Mouse (Mus musculus) spleen, postnatal 4 days (tissue): ENCODE data around the gene Tmem109.

Source experiments
- DNase-seq, 2 experiments: peaks; one replicate each; pipeline ENCODE4 v3.0.0; 2022; ENCODE audit warnings: low spot score in 2 of 2

Gene Tmem109

GRCm38 (mm10) chr19:10881426-10882154 is at the start of gene Tmem109:
Tmem109 (minus strand) TSS chr19:10882001.
- DNase-seq, result peak; percentile 88 to 95

GRCm38 (mm10) chr19:10930641-10931040 is 48.8 kb upstream of the Tmem109 start:
- no peak for DNase-seq

GRCm38 (mm10) chr19:10926666-10927065 is 44.9 kb upstream of the Tmem109 start:
- no peak for DNase-seq

DNA sequence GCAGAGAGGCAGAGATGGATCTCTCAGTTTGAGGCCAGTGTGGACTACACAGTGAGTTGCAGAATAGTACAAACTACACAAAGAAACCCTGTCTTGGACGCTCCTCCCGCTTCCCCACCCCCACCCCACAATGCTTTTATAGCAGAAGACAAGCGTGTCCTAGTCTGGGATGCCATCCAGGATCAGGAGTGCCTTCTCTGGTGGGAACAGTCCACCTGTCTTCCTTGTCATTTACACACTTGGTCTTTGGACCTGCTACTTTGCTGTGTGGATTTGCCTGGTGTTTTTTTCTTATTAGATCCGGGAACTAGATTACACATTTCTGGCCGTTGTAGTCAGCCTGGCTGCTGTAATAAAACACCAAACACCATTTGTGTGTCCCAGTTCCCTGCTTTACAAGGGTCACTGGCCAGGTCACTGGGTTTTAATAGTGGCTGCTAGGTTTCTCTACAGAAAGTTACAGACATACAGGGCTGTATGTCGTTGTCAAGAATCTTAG is 44.4 kb upstream of the Tmem109 start:
- DNase-seq, result no peak

DNA sequence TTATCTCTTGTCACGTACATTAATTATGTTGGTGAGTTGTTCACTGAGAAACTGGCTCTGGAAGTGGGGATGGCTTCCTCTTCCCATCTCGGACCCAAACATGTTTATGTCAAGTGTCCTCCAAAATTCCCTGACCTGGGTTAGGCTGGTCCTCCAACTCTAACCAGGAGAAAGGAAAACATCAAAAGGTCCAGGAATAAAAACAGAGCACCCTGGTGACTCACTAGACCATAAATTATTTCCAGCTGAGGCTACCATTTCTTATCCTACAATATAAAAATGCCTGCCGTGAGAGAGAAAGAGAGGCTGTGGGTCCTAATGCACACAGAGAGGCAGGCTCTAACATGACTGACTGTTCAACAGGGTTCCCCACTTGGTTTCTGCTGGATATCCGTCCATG is 42.4 kb upstream of the Tmem109 start:
- DNase-seq, result no peak

- no peak for DNase-seq
Observed at GRCm38 (mm10) chr19:10921058-10921457, 39.3 kb upstream of the Tmem109 start.

- DNase-seq, result no peak
Observed at GRCm38 (mm10) chr19:10920532-10920931, 38.7 kb upstream of the Tmem109 start, which contains the start of gene Zp1. Zp1 (minus strand) TSS chr19:10920632.

GRCm38 (mm10) chr19:10918321-10918991 is 36.7 kb upstream of the Tmem109 start:
- no peak for DNase-seq

- no peak for DNase-seq
Observed at GRCm38 (mm10) chr19:10916506-10916905, 34.7 kb upstream of the Tmem109 start.

DNA sequence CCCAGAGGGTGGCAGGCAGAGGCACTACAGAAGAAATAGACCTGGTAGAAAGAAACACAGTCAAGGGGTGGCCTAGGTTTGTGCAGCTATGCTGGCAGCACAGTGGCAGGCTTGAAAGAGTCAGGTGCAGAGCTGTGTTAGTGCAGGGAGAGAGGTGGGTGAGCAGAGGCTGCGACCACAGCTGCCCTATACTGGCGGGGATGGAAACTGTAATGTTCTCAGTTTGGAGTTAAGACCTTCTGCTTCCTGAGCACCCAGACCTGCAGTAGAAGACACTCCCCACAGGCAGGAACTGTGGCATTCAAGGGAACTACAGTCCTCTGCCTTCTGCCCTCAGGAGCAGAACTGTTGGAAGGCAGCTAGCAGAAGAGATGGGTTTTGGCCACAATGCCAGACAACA is 33.1 kb upstream of the Tmem109 start:
- no peak for DNase-seq

- no peak for DNase-seq
Observed at GRCm38 (mm10) chr19:10914291-10914690, 32.5 kb upstream of the Tmem109 start.

- DNase-seq, result no peak
Observed at GRCm38 (mm10) chr19:10909087-10909721, 27.4 kb upstream of the Tmem109 start.

GRCm38 (mm10) chr19:10907891-10908290 is 26.1 kb upstream of the Tmem109 start:
- DNase-seq, result peak; percentile 58 to 80

GRCm38 (mm10) chr19:10905728-10906000 is 23.9 kb upstream of the Tmem109 start:
- DNase-seq, result no peak

DNA sequence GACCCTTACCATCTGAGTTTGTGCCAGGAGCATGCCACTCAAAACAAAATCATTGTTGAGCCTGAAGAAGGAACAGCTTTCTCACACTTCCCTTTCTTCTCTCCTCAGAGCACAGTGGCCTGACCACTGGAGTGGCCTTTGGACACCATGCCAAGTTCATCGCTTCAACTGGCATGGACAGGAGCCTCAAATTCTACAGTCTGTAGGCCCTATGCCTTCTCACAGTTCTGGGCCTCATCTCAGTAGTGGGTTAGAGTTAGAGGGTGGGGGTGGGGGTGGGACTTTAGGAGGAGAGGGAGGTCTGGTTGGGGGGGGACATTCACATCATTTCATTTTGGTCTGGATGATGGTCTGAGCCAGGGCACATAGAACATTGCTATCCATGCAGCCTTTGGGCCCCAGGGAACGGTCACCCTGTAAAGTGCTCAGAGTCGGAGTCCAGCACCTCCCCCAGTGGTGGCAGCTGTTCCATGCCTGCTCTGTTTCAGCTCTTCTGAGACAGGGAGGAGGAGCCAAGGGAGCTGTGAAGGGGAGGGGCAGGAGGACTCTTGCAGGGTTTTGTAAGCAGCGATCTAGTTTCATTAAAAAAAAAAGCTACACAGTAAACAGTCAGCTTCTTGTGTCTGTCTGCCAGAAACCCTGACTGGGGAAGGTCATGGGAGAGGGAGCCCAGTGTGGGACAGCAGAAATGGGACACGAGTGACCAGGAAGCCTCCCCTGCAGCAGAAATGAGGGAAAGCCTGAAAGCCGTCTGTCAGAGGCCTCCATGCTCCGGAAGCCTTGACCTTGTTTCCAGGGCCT is 23.3 kb upstream of the Tmem109 start:
- DNase-seq, result no peak

- no peak for DNase-seq
Observed at GRCm38 (mm10) chr19:10904512-10904911, 22.7 kb upstream of the Tmem109 start.

- no peak for DNase-seq
Observed at GRCm38 (mm10) chr19:10901046-10901445, 19.2 kb upstream of the Tmem109 start.

DNA sequence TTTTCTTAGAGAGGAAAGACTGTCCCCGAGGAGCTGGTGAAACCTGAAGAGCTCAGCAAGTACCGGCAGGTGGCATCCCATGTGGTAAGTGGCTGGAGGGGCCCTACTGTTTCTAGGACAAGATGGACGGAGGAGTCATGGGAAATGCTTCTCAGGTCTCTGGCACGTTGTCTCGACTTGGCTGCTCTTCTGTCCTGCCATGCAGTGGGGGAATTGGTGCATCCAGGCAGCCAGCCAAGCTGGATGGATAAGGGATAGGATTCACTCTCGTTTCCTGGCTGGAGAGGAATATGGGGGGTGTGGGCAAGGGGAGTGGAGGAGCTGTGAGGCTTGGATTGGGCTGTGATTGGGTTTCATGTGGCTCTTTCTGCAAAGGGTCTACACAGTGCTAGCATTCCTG is 18.5 kb upstream of the Tmem109 start:
- DNase-seq, result no peak

- DNase-seq, result no peak
Observed at GRCm38 (mm10) chr19:10897491-10897890, 15.7 kb upstream of the Tmem109 start.

DNA sequence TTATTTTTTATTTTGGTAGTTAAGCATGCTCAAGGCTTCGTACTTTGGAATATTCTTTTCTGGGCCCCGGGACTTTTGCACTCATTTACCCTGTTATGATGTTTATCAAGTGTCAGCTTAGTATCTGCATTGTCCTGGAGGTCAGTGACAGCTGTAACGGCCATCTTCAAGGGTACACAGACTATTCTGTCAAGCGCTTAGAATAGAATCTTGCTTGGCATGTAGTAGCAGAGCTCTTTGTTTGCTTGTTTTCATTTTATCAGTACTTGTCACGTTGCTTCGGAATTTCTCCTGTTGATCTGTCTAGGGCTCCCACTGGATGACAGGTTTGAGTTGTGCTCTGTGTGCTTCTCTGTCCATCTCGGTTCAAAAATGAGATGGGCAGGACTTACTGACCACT is 15.0 kb upstream of the Tmem109 start:
- no peak for DNase-seq

GRCm38 (mm10) chr19:10895708-10896107 is 13.9 kb upstream of the Tmem109 start:
- no peak for DNase-seq

- DNase-seq, result peak; percentile 93 to 96
Observed at GRCm38 (mm10) chr19:10895016-10895528, 13.3 kb upstream of the Tmem109 start, which contains the start of gene Prpf19. Prpf19 (plus strand) TSS chr19:10895231.
